Mouse (Mus musculus) bone marrow macrophage, adult 2 months (primary cell): ENCODE results near the gene Rasa2.

Source experiments
- CTCF ChIP-seq: IDR thresholded peaks from 2 replicates; pipeline ENCODE4 v1.5.1; 2012; ENCODE audit warnings: low read depth, mild to moderate bottlenecking, low read length, moderate library complexity
- POLR2A ChIP-seq: IDR thresholded peaks from 2 replicates; pipeline ENCODE4 v1.6.1; 2012; ENCODE audit warnings: mild to moderate bottlenecking, low read depth, low read length, borderline replicate concordance

DNA sequence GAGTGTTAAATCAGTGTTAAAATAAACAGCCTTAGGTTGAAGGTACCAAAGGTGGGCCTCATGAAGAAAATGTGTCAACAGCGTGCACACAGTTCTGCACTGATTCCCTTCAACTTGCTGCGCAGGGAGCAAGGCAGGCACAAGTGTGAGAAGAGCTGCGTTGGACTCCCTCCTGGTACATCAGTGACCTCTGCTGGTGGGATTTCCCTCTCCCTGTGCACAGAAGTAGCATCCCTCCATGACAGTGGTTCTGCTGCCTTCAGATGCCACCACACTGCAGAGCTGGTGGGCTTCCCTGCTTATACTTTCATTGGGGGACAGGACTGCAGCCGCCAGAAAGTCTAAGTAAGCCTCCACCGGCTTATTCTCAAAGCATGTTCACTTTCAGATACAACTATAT, 37.2 kb upstream of the Rasa2 start:
- no peak for TF ChIP-seq POLR2A
- no peak for TF ChIP-seq CTCF
